Mouse (Mus musculus) testis, adult 2 months (tissue): ENCODE measurements around the gene Galntl6.

Experiments used
- CTCF ChIP-seq: fragments of 200-500 bp; IDR thresholded peaks from 2 replicates; pipeline ENCODE4 v1.5.1; 2012; ENCODE audit warnings: low read depth, mild to moderate bottlenecking, inconsistent platforms, low read length, moderate library complexity; ENCODE audit not compliant: control insufficient read depth, insufficient read depth, insufficient replicate concordance
- POLR2A ChIP-seq: fragments of 200-500 bp; IDR thresholded peaks from 2 replicates; pipeline ENCODE4 v1.6.1; 2012; ENCODE audit warnings: low read depth, mild to moderate bottlenecking, inconsistent platforms, low read length, moderate library complexity; ENCODE audit not compliant: control insufficient read depth

DNA sequence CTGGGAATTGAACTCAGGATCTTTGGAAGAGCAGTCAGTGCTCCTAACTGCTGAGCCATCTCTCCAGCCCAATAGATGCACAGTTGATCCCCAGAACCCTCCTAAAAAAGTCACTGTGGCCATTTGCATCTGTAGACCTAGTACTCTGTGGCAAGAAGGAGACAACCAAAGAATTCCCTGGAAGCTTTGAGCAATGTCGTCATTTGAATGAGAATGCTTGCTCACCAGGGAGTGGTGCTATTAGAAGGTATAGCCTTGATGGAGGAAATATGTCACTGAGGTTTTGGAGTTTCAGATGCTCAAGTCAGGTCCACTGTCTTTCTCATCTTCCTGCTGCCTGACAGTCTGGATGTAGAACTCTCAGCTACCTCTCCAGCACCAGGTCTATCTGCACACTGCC, 1151.5 kb downstream of the Galntl6 start:
- TF ChIP-seq CTCF (no peak), POLR2A (no peak)
